Mouse (Mus musculus): Measurements from ENCODE around the gene Mpp6. TPM values are rescaled to one million over a fixed set of nuclear protein-coding genes. Genes with fewer than 3 reads are reported as not detected.

Gene Mpp6
- polyA plus RNA-seq (2021) = 44.7 TPM

DNA sequence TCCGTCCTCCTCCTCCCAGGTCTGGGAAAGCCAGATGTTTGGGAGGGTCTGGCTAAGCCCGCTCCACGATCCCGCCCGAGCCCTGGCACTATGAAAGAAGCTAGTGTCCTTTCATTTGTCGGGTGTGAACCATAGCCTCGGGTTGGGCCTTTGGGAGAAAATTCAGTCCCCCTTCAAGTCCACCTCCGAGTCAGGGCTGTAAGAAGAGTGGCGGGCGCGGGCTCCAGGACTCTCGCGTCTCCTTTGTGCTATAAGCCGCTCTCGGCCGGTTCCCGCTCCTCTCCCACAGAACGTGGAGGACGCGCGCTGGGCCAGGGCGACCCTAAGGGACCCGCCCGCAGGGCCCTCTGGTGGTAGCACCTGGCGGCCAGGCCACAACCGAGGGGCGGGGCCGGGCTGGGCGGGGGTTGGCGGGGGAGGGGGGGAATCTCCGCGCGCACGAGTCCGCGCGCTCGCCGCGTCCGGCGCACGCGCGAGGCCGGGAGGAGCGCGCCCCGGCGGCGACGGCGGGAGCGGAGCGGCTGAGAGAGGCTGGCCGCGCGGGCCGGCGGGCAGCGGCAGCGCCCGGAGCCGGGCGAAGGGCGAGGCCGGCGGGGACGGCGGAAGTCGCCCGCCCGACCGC lies at the start of gene Mpp6:
Gene Mpp6 (plus strand): TSS at position 485 of the 622 bp plus-strand sequence.
- in situ Hi-C loops (cut with MboI; ENCODE audit: low pct_unique_long_range_greater_than_20kb) = loop anchor here (5.0 to 10.0 kb wide), 6 partner anchors 72 to 593 kb away; no protein-coding TSS in a partner anchor
- DNase-seq (ENCODE audit: low read depth, low spot score) (no peak), ATAC-seq (peak; percentile 71)
- ChIA-PET POLR2A (no interaction called here), CTCF (interaction anchor here (0.7 kb wide), 1 partner anchor 178 kb away, joined by 3 read pairs; no protein-coding TSS in a partner anchor)
- peak; percentile 84 for TF ChIP-seq CTCF (IDR thresholded peaks at IDR 0.05)
- peaks cover 6% of the 10 kb centered on the region for H3K27me3 ChIP-seq

DNA sequence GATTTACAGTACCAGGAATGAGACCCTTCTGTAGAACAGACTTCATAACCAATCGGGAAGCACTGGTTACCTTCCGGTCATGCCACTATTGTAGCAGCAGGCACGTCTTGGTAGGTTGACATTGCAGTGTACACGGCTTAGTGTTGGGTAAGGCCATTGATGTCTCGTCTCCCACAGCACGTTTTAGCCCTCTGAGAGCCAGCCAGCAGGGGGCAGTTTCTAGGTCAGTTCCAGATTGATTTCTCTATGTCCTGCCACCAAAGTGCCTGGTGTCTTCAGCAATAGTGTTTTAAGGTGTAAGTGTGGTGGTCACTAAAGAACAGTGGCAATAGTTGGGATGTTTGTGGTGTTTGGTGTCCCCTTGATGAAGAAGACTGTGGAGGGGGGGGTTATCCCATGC lies 43.9 kb upstream of the Mpp6 start:
- no peaks in the 10 kb centered on the region for H3K27me3 ChIP-seq
- ChIA-PET POLR2A (no interaction called here), CTCF (no interaction called here)
- in situ Hi-C loops (cut with MboI; ENCODE audit: low pct_unique_long_range_greater_than_20kb) = no loop called here
- no peak for TF ChIP-seq CTCF (IDR thresholded peaks at IDR 0.05)
- no peak for ATAC-seq
- DNase-seq (ENCODE audit: low read depth, low spot score) = no peak

GRCm38 (mm10) chr6:50068490-50068889 lies 41.6 kb upstream of the Mpp6 start:
- ChIA-PET POLR2A (no interaction called here), CTCF (no interaction called here)
- ATAC-seq (no peak), DNase-seq (ENCODE audit: low read depth, low spot score) (no peak)
- in situ Hi-C loops (cut with MboI; ENCODE audit: low pct_unique_long_range_greater_than_20kb) = no loop called here
- no peak for TF ChIP-seq CTCF (IDR thresholded peaks at IDR 0.05)
- no peaks in the 10 kb centered on the region for H3K27me3 ChIP-seq

GRCm38 (mm10) chr6:50075248-50075647 lies 34.8 kb upstream of the Mpp6 start:
- ATAC-seq = no peak
- in situ Hi-C loops (cut with MboI; ENCODE audit: low pct_unique_long_range_greater_than_20kb) = no loop called here

GRCm38 (mm10) chr6:50076473-50076872 lies 33.6 kb upstream of the Mpp6 start:
- DNase-seq (ENCODE audit: low read depth, low spot score) (no peak), ATAC-seq (no peak)
- CTCF ChIA-PET = no interaction called here
- H3K27me3 ChIP-seq = peaks cover 3% of the 10 kb centered on the region
- no peak for TF ChIP-seq CTCF (IDR thresholded peaks at IDR 0.05)
- POLR2A ChIA-PET = no interaction called here
- in situ Hi-C loops (cut with MboI; ENCODE audit: low pct_unique_long_range_greater_than_20kb) = no loop called here

More at GRCm38 (mm10) chr6:50075248-50075647, 34.8 kb upstream of the Mpp6 start:
- DNase-seq (ENCODE audit: low read depth, low spot score) = no peak
- H3K27me3 ChIP-seq = no peaks in the 10 kb centered on the region
- TF ChIP-seq CTCF (IDR thresholded peaks at IDR 0.05) = no peak
- CTCF ChIA-PET = no interaction called here
- POLR2A ChIA-PET = interaction anchor here (0.6 kb wide), 1 partner anchor 1934 kb away, joined by 3 read pairs; no protein-coding TSS in a partner anchor

- H3K27me3 ChIP-seq = peaks cover 35% of the 10 kb centered on the region
- ChIA-PET POLR2A (no interaction called here), CTCF (no interaction called here)
- DNase-seq (ENCODE audit: low read depth, low spot score) = no peak
- no peak for ATAC-seq
- in situ Hi-C loops (cut with MboI; ENCODE audit: low pct_unique_long_range_greater_than_20kb) = no loop called here
- TF ChIP-seq CTCF (IDR thresholded peaks at IDR 0.05) = no peak
Observed at GRCm38 (mm10) chr6:50080431-50080830, 29.6 kb upstream of the Mpp6 start.

DNA sequence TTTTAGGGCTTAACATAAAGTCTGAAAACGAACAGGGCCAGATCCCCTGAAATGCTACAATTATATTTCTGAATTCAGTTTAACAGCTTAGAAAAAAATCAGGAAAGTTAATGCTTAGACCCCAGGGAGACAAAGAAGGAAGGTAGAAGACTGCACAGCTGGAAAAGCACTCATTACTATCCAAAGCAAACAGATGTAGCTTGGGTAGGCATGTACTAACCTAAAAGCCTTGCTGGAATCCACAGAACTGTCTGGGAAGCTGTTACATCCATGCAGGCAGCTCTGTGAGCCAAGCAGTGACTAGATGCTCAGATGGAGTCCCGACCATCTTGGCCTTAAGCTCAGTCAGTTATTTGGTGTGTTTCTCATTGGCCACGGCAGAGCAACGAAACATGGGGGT lies 24.8 kb upstream of the Mpp6 start:
- CTCF ChIA-PET = no interaction called here
- POLR2A ChIA-PET = interaction anchor here (0.6 kb wide), 1 partner anchor 512 kb away, joined by 7 read pairs; no protein-coding TSS in a partner anchor
- DNase-seq (ENCODE audit: low read depth, low spot score) = no peak
- ATAC-seq = no peak
- H3K27me3 ChIP-seq = peaks cover 61% of the 10 kb centered on the region
- no peak for TF ChIP-seq CTCF (IDR thresholded peaks at IDR 0.05)
- in situ Hi-C loops (cut with MboI; ENCODE audit: low pct_unique_long_range_greater_than_20kb) = no loop called here

- DNase-seq (ENCODE audit: low read depth, low spot score) (no peak), ATAC-seq (no peak)
- H3K27me3 ChIP-seq = peaks cover 61% of the 10 kb centered on the region
- TF ChIP-seq CTCF (IDR thresholded peaks at IDR 0.05) = no peak
- POLR2A ChIA-PET = no interaction called here
- in situ Hi-C loops (cut with MboI; ENCODE audit: low pct_unique_long_range_greater_than_20kb) = no loop called here
- CTCF ChIA-PET = interaction anchor here (1.0 kb wide), 1 partner anchor 15 kb away, joined by 3 read pairs; no protein-coding TSS in a partner anchor
Observed at GRCm38 (mm10) chr6:50089333-50089732, 20.7 kb upstream of the Mpp6 start.

DNA sequence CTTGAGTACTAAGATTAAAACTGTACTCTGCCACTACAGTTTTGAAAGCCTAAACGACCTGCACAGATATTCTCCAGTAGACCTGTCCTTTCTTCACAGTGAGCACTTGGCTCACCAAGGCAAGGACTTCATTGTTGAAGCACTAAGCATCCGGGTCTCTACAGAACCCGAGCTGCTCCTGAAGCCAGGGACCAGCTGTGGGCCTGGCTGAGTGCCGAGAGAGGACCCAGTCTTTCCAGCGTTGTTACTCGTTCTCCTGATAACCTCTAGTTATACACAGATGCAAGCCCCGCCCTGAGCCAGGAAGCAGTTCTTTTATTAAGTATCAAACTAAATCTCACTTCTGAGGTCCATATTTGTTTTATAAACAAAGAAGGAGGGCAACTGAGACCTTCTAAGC lies 19.8 kb upstream of the Mpp6 start:
- in situ Hi-C loops (cut with MboI; ENCODE audit: low pct_unique_long_range_greater_than_20kb) = no loop called here
- no peak for ATAC-seq
- DNase-seq (ENCODE audit: low read depth, low spot score) = no peak
- no peak for TF ChIP-seq CTCF (IDR thresholded peaks at IDR 0.05)
- H3K27me3 ChIP-seq = peaks cover 57% of the 10 kb centered on the region
- CTCF ChIA-PET = no interaction called here
- POLR2A ChIA-PET = no interaction called here

GRCm38 (mm10) chr6:50091462-50092154 lies 18.4 kb upstream of the Mpp6 start:
- H3K27me3 ChIP-seq = peaks cover 54% of the 10 kb centered on the region
- no peak for DNase-seq (ENCODE audit: low read depth, low spot score)
- ATAC-seq = no peak
- POLR2A ChIA-PET = no interaction called here
- CTCF ChIA-PET = interaction anchor here (1.7 to 2.3 kb wide), 2 partner anchors 10 to 13 kb away, joined by 3 to 7 read pairs; no protein-coding TSS in a partner anchor
- in situ Hi-C loops (cut with MboI; ENCODE audit: low pct_unique_long_range_greater_than_20kb) = no loop called here
- no peak for TF ChIP-seq CTCF (IDR thresholded peaks at IDR 0.05)

- H3K27me3 ChIP-seq = peaks cover 6% of the 10 kb centered on the region
- DNase-seq (ENCODE audit: low read depth, low spot score) (no peak), ATAC-seq (no peak)
- in situ Hi-C loops (cut with MboI; ENCODE audit: low pct_unique_long_range_greater_than_20kb) = loop anchor here (5.0 to 10.0 kb wide), 3 partner anchors 144 to 592 kb away; no protein-coding TSS in a partner anchor
- CTCF ChIA-PET = interaction anchor here (0.7 kb wide), 1 partner anchor 177 kb away, joined by 3 read pairs; no protein-coding TSS in a partner anchor
- TF ChIP-seq CTCF (IDR thresholded peaks at IDR 0.05) = no peak
- POLR2A ChIA-PET = no interaction called here
Observed at GRCm38 (mm10) chr6:50109201-50109756, 762 bp upstream of the Mpp6 start.
